Mouse (Mus musculus) heart, adult 2 months (tissue): ENCODE results near the gene Prmt3. TPM values are rescaled to one million over a fixed set of nuclear protein-coding genes. Genes with fewer than 3 reads are reported as not detected.

Experiments used
- DNase-seq, 2 experiments: peaks; one replicate each; pipeline ENCODE4 v3.0.0; 2021
- H3K27ac ChIP-seq: fragments of 200-600 bp; 2 replicates; pipeline ENCODE4 v1.8.1; 2022
- H3K27me3 ChIP-seq: fragments of 200-500 bp; 2 replicates; pipeline ENCODE4 v1.6.1; 2012; ENCODE audit warnings: mild to moderate bottlenecking, low read length, inconsistent platforms, mixed read lengths; ENCODE audit not compliant: control insufficient read depth, insufficient read depth
- H3K36me3 ChIP-seq: fragments of 200-500 bp; 2 replicates; pipeline ENCODE4 v1.6.1; 2012; ENCODE audit warnings: low read length, inconsistent platforms; ENCODE audit not compliant: control insufficient read depth, insufficient read depth
- H3K4me1 ChIP-seq: fragments of 200-500 bp; 2 replicates; pipeline ENCODE4 v1.6.1; 2011; ENCODE audit warnings: low read length; ENCODE audit not compliant: control insufficient read depth, insufficient read depth
- H3K4me3 ChIP-seq: fragments of 200-600 bp; 2 replicates; pipeline ENCODE4 v1.8.1; 2022
- H3K79me2 ChIP-seq: fragments of 200-500 bp; replicated peaks from 2 replicates; pipeline ENCODE4 v1.6.1; 2012; ENCODE audit warnings: mild to moderate bottlenecking, inconsistent platforms, low read length, moderate library complexity, mixed read lengths; ENCODE audit not compliant: control insufficient read depth, insufficient read depth
- H3K9ac ChIP-seq: fragments of 200-500 bp; 2 replicates; pipeline ENCODE4 v1.6.1; 2012; ENCODE audit warnings: low read depth, mild to moderate bottlenecking, control low read depth, inconsistent platforms, low read length, mixed read lengths
- CTCF ChIP-seq: fragments of 200-600 bp; IDR thresholded peaks from 2 replicates; pipeline ENCODE4 v1.8.1; 2022; ENCODE audit warnings: antibody characterized with exemption, mild to moderate bottlenecking, moderate library complexity
- EP300 ChIP-seq: fragments of 200-500 bp; IDR thresholded peaks from 2 replicates; pipeline ENCODE4 v1.6.1; 2011; ENCODE audit warnings: low read depth, low read length, control low read depth; ENCODE audit not compliant: insufficient read depth
- POLR2A ChIP-seq: fragments of 200-500 bp; IDR thresholded peaks from 2 replicates; pipeline ENCODE4 v1.6.1; 2011; ENCODE audit warnings: mild to moderate bottlenecking, low read depth, low read length, control low read depth; ENCODE audit not compliant: insufficient read depth
- WGBS: fragments of 180-500 bp; shearing (Covaris S2); methylation state at CpG from one replicate; pipeline ENCODE4 v1.1.7; 2018; 5-methylcytosine and 5-hydroxymethylcytosine counted together
- intact Hi-C: fragments of 180-260 bp; cut with DNase I; formaldehyde crosslinking; loops from one replicate; pipeline ENCODE4 v1.15.1; 2025
- polyA plus RNA-seq: library from polyadenylated mRNA; depleted of rRNA; stranded (reverse); fragments of >200 nt; gene quantifications from 2 replicates; pipeline ENCODE4 v1.2.3, GENCODE M21; 2012
- total RNA-seq, 2 experiments: library from RNA; stranded (reverse); gene quantifications; 2 replicates each; pipeline ENCODE4 v1.2.3; 2021

Prmt3 gene
- total and polyA plus RNA-seq, 3 experiments: 10.1 to 14.3 (median 12.5) TPM

- H3K27ac ChIP-seq: no peak overlapping the region
- TF ChIP-seq EP300 (no peak), POLR2A (no peak), CTCF (no peak)
- 92% methylated on average over 7 of the region's 7 CpGs for WGBS
- intact Hi-C loops: no loop called here
- no peaks in the 10 kb centered on the region; the same call in 1 of the 2 replicates for H3K36me3 ChIP-seq
- no peaks in the 10 kb centered on the region for H3K79me2 ChIP-seq
- no peak overlapping the region for H3K9ac ChIP-seq
- no peak overlapping the region for H3K4me3 ChIP-seq
- no peak for DNase-seq
- H3K27me3 ChIP-seq: no peaks in the 10 kb centered on the region
- H3K4me1 ChIP-seq: no peaks in the 10 kb centered on the region
Measured at GRCm38 (mm10) chr7:49785141-49785540, 7.0 kb downstream of the Prmt3 start.

DNA sequence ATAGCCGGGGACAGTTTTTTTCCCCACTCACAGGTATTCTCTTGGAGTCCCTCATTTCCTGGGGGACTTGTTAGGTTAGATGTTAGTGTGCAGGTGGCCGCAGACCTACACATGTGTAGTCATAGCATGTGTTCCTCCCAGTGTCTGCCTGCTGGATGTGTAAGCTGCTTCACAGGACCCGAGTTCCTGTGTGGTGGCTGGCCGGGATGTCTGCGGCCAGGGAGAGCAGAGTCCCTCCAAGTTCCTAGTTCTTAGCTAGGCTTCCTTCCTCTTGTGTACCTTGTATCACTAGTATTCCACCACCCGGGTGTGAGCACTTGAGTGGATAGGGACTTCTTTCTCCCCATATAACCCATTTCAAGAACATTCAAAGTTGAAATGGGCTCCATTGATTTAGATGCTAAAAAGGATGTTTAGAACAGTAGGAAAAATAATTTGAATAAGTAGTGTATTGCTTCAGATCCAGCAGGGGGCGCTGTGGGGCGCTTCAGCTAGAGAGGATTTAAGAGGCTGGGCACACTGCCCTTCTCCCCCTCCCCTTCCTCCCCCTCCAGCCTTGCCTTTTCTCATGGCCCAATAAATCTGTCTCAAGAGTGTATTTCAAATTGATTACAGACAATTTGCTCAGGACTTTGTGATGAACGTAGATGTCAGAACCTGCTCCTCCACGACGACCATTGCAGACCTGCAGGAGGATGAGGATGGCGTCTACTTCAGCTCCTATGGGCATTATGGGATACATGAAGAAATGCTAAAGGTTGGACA is 8.7 kb downstream of the Prmt3 start:
- H3K4me1 ChIP-seq: no peaks in the 10 kb centered on the region
- intact Hi-C loops: no loop called here
- no peaks in the 10 kb centered on the region for H3K27me3 ChIP-seq
- DNase-seq: peak; percentile 24 to 47
- 72% methylated on average over 12 of the region's 12 CpGs for WGBS
- H3K4me3 ChIP-seq: no peak overlapping the region
- H3K9ac ChIP-seq: no peak overlapping the region
- peak; percentile 80 for TF ChIP-seq CTCF
- no peak for TF ChIP-seq POLR2A
- no peaks in the 10 kb centered on the region for H3K79me2 ChIP-seq
- no peaks in the 10 kb centered on the region; the same call in 1 of the 2 replicates for H3K36me3 ChIP-seq
- H3K27ac ChIP-seq: no peak overlapping the region

DNA sequence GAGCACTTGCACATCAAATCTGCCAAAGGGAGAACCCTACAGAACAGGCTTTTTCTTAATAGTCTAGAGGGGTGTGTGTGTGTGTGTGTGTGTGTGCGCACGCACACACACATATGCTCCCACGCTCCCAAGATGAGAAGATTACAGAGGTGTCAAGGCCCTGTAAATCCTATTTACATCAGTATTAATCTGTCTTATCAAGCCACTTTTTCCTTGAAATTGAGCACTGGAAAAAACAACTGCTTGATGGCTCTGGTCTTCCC is 9.2 kb downstream of the Prmt3 start:
- Histone ChIP-seq H3K9ac (no peak overlapping the region), H3K36me3 (no peaks in the 10 kb centered on the region), H3K27me3 (no peaks in the 10 kb centered on the region), H3K4me1 (no peaks in the 10 kb centered on the region), H3K4me3 (no peak overlapping the region), H3K27ac (no peak overlapping the region), H3K79me2 (no peaks in the 10 kb centered on the region)
- TF ChIP-seq EP300 (no peak), POLR2A (no peak), CTCF (no peak)
- 98% methylated on average over 3 of the region's 3 CpGs for WGBS
- DNase-seq: no peak
- intact Hi-C loops: no loop called here

- no peaks in the 10 kb centered on the region for H3K4me1 ChIP-seq
- H3K36me3 ChIP-seq: no peaks in the 10 kb centered on the region
- no peaks in the 10 kb centered on the region for H3K27me3 ChIP-seq
- 91% methylated on average over 2 of the region's 2 CpGs for WGBS
- intact Hi-C loops: no loop called here
- DNase-seq: no peak
- no peak overlapping the region for H3K9ac ChIP-seq
- H3K4me3 ChIP-seq: no peak overlapping the region
- no peak overlapping the region for H3K27ac ChIP-seq
- H3K79me2 ChIP-seq: no peaks in the 10 kb centered on the region
- TF ChIP-seq EP300: no peak
- TF ChIP-seq CTCF: no peak
- no peak for TF ChIP-seq POLR2A
Measured at GRCm38 (mm10) chr7:49794304-49794703, 16.2 kb downstream of the Prmt3 start.

- Histone ChIP-seq H3K36me3 (no peaks in the 10 kb centered on the region), H3K27ac (no peak overlapping the region), H3K4me1 (no peaks in the 10 kb centered on the region), H3K4me3 (no peak overlapping the region), H3K9ac (no peak overlapping the region), H3K79me2 (no peaks in the 10 kb centered on the region), H3K27me3 (no peaks in the 10 kb centered on the region)
- intact Hi-C loops: no loop called here
- WGBS: 63% methylated on average over 1 of the region's 1 CpGs
- DNase-seq: no peak
- TF ChIP-seq POLR2A: no peak
- TF ChIP-seq EP300: no peak
- no peak for TF ChIP-seq CTCF
Measured at GRCm38 (mm10) chr7:49797171-49797570, 19.0 kb downstream of the Prmt3 start.

DNA sequence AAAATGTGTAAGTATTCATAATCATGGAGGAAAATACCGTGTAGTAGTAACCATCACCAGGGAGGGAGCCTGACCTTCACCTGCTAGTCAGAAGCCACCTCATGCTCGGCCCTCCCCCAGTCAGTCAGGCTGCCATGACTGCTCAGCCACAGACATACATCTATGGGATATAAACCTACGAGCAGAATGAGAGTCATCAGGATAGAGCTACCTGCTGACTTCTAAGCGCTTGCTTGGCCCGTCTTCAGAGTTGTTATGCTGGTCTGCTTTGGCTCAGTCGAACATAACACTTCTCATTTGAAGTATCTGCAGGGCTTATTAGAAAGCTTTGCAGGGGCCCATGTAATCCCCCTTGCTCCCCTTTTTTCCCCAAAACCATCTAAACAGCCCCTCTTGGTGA is 25.4 kb downstream of the Prmt3 start:
- 90% methylated on average over 6 of the region's 6 CpGs for WGBS
- 0 out of 2 replicates have a peak, but pooled peaks cover 2% of the 10 kb centered on the region for H3K36me3 ChIP-seq
- H3K9ac ChIP-seq: no peak overlapping the region
- no peaks in the 10 kb centered on the region for H3K4me1 ChIP-seq
- H3K27me3 ChIP-seq: no peaks in the 10 kb centered on the region
- no peak for TF ChIP-seq CTCF
- no peak for TF ChIP-seq POLR2A
- no peak for TF ChIP-seq EP300
- intact Hi-C loops: no loop called here
- DNase-seq: no peak
- no peak overlapping the region for H3K4me3 ChIP-seq
- no peak overlapping the region for H3K27ac ChIP-seq
- no peaks in the 10 kb centered on the region for H3K79me2 ChIP-seq
